Mouse (Mus musculus) heart, adult 2 months (tissue): ENCODE results near the gene Flnc.

Source experiments
- CTCF ChIP-seq: fragments of 200-600 bp; IDR thresholded peaks from 2 replicates; pipeline ENCODE4 v1.8.1; 2022; ENCODE audit warnings: antibody characterized with exemption, mild to moderate bottlenecking, moderate library complexity
- EP300 ChIP-seq: fragments of 200-500 bp; IDR thresholded peaks from 2 replicates; pipeline ENCODE4 v1.6.1; 2011; ENCODE audit warnings: low read depth, low read length, control low read depth; ENCODE audit not compliant: insufficient read depth
- POLR2A ChIP-seq: fragments of 200-500 bp; IDR thresholded peaks from 2 replicates; pipeline ENCODE4 v1.6.1; 2011; ENCODE audit warnings: mild to moderate bottlenecking, low read depth, low read length, control low read depth; ENCODE audit not compliant: insufficient read depth

DNA sequence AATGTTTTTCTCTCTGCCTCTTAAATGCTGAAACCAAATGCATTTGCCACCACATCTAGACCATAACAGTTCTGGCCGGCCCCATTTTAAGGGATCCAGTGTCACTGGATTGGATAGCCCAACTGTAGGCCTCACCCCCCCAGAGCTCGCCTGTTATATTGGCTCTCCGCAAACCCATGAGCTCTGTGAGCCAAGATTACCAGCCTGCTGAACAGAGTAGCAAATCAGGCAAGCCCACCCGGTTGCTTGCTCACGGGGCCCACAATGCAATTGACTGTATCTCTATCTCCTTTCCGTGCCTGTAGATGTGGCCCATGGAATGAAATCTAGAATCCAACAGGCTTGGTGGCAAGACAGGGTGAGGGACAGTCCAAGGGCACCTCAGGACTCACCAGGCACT, 67.8 kb downstream of the Flnc start:
- TF ChIP-seq CTCF (no peak), POLR2A (no peak), EP300 (no peak)
